Mouse (Mus musculus): ENCODE results near the gene Acaca.

The Acaca gene

DNA sequence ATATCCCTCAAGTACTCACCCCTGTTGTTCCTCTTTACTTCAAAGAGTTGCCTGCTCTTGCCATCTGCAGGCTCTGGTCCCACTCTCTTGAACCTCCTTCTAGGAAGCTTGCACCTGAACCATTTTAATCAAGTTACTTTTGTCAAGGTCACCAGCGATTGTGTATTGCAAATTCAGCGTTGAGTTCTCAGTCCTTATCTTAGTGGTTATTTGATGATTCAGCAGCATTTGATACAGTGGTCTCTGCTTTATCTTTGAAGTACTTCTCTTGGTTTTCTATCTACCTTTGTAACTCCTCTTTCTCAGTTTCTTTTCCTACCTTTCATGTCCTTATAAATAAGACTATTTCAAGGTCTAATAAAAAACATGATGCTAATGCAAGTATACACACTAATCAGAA lies 211.2 kb downstream of the Acaca start:
- Histone ChIP-seq H3K9me3 (ENCODE audit: low read length) (no peaks in the 10 kb centered on the region), H3K4me1 (replicated peaks; ENCODE audit: low read depth, low read length) (no peaks in the 10 kb centered on the region), H3K4me3 (replicated peaks; ENCODE audit: low read length) (no peak overlapping the region), H3K36me3 (ENCODE audit: insufficient read depth, low read length) (peaks cover 9% of the 10 kb centered on the region), H3K27me3 (ENCODE audit: insufficient read depth, low read length) (no peaks in the 10 kb centered on the region)
- TF ChIP-seq POU5F1 (IDR thresholded peaks at IDR 0.05; ENCODE audit: borderline replicate concordance, low read length), result no peak
- TF ChIP-seq CTCF (conservative IDR thresholded peaks at IDR 0.05; ENCODE audit: low read length), result no peak
- no peak for TF ChIP-seq NANOG (IDR thresholded peaks at IDR 0.05; ENCODE audit: borderline replicate concordance, low read length)

DNA sequence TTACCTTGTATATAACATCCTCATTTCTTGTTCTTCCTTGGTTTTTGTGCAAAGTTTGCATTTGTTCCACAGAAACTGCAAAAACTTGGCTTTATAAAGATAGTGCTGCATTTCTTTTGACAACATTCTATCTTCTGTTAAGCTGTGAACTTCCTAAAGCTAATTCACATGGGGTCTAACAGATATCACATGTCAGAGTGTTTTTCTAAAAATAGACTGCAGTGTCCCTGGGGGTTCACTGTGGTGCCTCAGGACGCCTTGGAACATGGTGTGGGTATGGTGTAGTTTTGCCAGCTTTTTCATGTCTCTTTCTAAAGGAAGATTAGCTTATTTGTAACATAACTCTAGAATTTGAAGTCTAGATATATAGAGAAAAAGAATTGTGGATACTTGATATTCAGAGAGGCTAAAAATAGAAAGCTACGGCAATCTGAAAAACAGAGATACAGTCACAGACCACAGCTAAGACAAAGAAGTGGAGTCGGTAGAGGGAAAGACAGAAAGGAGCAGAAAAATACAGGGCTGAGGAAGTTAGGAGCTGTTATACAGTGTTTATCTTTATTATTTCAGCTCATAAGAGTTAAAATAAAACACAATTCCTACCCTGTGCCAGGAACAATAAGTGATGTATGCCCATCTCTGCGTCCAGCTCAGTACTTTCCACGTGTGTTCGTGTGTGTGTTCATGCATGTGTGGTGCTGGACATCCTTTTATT lies 215.2 kb downstream of the Acaca start:
- no peaks in the 10 kb centered on the region for H3K9me3 ChIP-seq (ENCODE audit: low read length)
- TF ChIP-seq CTCF (conservative IDR thresholded peaks at IDR 0.05; ENCODE audit: low read length) (no peak), POU5F1 (IDR thresholded peaks at IDR 0.05; ENCODE audit: borderline replicate concordance, low read length) (no peak), NANOG (IDR thresholded peaks at IDR 0.05; ENCODE audit: borderline replicate concordance, low read length) (no peak)

DNA sequence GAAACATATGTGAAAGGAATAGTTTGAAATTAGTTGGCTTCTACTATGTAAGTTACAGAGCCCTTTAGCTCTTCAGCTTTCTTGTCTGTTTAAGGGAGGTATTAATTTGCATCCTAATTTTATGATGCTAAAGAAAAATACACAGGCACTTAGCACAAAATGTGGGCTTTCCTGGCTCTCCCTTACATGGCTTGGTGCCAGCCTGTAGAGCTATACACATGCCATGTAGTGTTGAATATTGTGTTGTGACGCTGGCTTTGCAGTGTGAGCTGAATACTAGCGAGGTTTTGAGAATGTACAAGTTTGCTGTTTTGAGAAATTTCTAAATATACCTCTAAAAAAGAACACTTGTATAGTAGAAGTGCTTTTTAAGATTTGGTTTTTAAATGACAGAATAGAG lies 218.3 kb downstream of the Acaca start:
- no peak overlapping the region for H3K4me3 ChIP-seq (replicated peaks; ENCODE audit: low read length)
- no peaks in the 10 kb centered on the region for H3K36me3 ChIP-seq (ENCODE audit: insufficient read depth, low read length)
- TF ChIP-seq NANOG (IDR thresholded peaks at IDR 0.05; ENCODE audit: borderline replicate concordance, low read length), result no peak
- TF ChIP-seq POU5F1 (IDR thresholded peaks at IDR 0.05; ENCODE audit: borderline replicate concordance, low read length), result no peak
- TF ChIP-seq CTCF (conservative IDR thresholded peaks at IDR 0.05; ENCODE audit: low read length), result no peak
- no peaks in the 10 kb centered on the region for H3K9me3 ChIP-seq (ENCODE audit: low read length)
- H3K4me1 ChIP-seq (replicated peaks; ENCODE audit: low read depth, low read length), result no peaks in the 10 kb centered on the region
- no peaks in the 10 kb centered on the region for H3K27me3 ChIP-seq (ENCODE audit: insufficient read depth, low read length)

More for the DNA sequence above, 215.2 kb downstream of the Acaca start:
- no peak overlapping the region for H3K4me3 ChIP-seq (replicated peaks; ENCODE audit: low read length)
- no peaks in the 10 kb centered on the region for H3K4me1 ChIP-seq (replicated peaks; ENCODE audit: low read depth, low read length)
- no peaks in the 10 kb centered on the region; the same call in 1 of the 2 replicates for H3K36me3 ChIP-seq (ENCODE audit: insufficient read depth, low read length)
- H3K27me3 ChIP-seq (ENCODE audit: insufficient read depth, low read length), result no peaks in the 10 kb centered on the region

DNA sequence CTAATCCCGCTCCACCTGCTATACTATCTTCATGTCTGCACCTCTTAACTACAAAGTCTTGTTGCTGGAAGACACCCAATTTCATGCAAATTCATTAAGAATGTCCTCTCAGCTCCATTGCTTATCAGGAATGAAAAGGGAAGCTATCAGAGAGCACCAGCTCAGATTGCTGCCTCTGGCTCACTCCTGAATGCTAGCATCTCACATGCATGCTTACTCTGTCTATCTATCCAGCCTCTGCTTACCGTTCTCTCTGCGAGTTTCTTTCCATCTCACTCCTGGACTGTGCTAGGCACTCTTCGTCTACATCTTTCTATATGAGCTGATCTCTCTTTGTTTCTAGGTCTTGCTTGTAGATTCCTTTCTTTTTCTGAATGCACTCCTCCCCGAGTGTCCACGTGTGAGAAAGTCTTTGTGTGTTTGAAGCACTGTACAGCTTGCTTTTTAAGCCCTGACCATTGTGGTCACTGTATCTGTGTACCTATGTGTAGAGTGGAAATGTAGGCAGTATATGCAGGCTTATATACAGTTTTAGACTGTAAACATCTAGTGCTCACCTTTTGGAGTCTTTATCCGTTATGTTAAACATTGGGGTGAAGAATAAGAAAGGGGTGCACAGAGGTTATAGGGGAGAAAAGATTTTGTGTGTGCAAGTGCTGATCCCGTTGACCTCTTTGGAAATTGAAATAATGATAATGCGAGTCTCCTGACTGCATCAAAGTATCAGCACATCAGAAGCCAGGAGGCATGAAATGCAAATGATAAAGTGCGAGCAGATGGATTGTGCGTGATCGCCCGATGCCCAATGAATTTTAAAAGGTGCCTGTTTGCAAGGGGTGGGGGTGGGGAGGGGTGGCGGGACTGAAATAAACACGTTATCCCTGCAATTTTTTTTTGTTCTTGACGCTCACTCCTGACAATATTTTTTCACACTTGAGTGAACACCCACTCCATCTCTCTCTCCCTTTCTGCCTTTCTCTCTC lies 219.7 kb downstream of the Acaca start:
- Histone ChIP-seq H3K9me3 (ENCODE audit: low read length) (no peaks in the 10 kb centered on the region), H3K4me3 (replicated peaks; ENCODE audit: low read length) (no peak overlapping the region), H3K27me3 (ENCODE audit: insufficient read depth, low read length) (no peaks in the 10 kb centered on the region), H3K4me1 (replicated peaks; ENCODE audit: low read depth, low read length) (0 out of 2 replicates have a peak, but pooled peaks cover 5% of the 10 kb centered on the region), H3K36me3 (ENCODE audit: insufficient read depth, low read length) (no peaks in the 10 kb centered on the region)
- TF ChIP-seq CTCF (conservative IDR thresholded peaks at IDR 0.05; ENCODE audit: low read length), result no peak
- TF ChIP-seq POU5F1 (IDR thresholded peaks at IDR 0.05; ENCODE audit: borderline replicate concordance, low read length), result no peak
- no peak for TF ChIP-seq NANOG (IDR thresholded peaks at IDR 0.05; ENCODE audit: borderline replicate concordance, low read length)

DNA sequence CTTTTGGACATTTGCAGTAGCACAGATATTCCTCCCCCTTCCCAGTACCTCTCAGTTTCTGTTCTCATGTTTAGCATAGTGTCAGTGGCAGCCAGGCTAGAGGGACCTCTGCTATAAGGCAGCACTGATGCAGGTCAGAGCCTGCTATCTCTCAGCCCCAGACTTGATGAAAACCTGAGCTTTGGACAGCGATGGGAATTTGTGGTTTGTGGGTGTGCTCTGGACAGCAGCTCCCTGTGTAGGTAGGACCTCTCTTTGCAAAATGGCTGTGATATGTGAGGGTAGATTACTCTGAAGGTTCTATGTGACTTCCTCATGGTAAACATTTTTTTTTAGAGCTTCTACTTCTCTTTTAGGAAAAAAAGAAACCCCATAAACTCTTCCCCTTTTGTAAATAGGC lies 221.7 kb downstream of the Acaca start:
- Histone ChIP-seq H3K4me3 (replicated peaks; ENCODE audit: low read length) (no peak overlapping the region), H3K9me3 (ENCODE audit: low read length) (no peaks in the 10 kb centered on the region), H3K27me3 (ENCODE audit: insufficient read depth, low read length) (no peaks in the 10 kb centered on the region), H3K36me3 (ENCODE audit: insufficient read depth, low read length) (no peaks in the 10 kb centered on the region), H3K4me1 (replicated peaks; ENCODE audit: low read depth, low read length) (0 out of 2 replicates have a peak, but pooled peaks cover 5% of the 10 kb centered on the region)
- TF ChIP-seq NANOG (IDR thresholded peaks at IDR 0.05; ENCODE audit: borderline replicate concordance, low read length) (no peak), CTCF (conservative IDR thresholded peaks at IDR 0.05; ENCODE audit: low read length) (no peak), POU5F1 (IDR thresholded peaks at IDR 0.05; ENCODE audit: borderline replicate concordance, low read length) (no peak)

DNA sequence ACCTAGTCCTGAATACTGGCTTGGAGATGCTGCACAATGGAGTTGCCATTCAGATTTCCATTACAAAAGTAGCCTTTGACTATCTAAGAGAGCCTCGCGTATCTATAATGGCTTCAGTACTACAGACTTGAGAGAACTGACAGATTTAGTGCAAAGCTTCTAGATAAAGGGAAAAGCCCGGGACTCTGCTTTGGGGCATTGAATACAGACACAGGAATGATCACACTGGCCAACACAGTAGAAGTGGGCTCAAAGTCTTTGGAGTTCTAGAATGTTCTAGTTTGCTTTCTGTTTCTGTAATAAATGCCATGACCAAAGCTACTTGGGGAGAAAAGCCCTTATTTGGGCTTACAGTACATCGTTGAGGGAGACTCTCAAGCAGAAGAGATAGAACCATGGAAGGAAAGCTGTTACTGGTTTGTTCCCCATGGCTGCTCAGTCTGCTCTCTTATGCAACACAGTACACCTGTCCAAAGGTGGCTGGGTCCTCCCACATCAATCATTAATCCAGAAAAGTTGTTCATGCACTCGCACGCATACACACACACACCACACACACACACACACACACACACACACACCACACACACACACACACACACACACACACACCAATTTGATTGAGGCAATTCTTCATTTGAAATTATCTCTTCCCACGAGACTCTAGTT lies 223.7 kb downstream of the Acaca start:
- no peak overlapping the region for H3K4me3 ChIP-seq (replicated peaks; ENCODE audit: low read length)
- no peaks in the 10 kb centered on the region for H3K9me3 ChIP-seq (ENCODE audit: low read length)
- TF ChIP-seq POU5F1 (IDR thresholded peaks at IDR 0.05; ENCODE audit: borderline replicate concordance, low read length), result no peak
- 0 out of 2 replicates have a peak, but pooled peaks have one; percentile 24 for TF ChIP-seq NANOG (IDR thresholded peaks at IDR 0.05; ENCODE audit: borderline replicate concordance, low read length)
- H3K4me1 ChIP-seq (replicated peaks; ENCODE audit: low read depth, low read length), result 0 out of 2 replicates have a peak, but pooled peaks cover 5% of the 10 kb centered on the region
- no peaks in the 10 kb centered on the region for H3K27me3 ChIP-seq (ENCODE audit: insufficient read depth, low read length)
- 0 out of 2 replicates have a peak, but pooled peaks cover 3% of the 10 kb centered on the region for H3K36me3 ChIP-seq (ENCODE audit: insufficient read depth, low read length)

DNA sequence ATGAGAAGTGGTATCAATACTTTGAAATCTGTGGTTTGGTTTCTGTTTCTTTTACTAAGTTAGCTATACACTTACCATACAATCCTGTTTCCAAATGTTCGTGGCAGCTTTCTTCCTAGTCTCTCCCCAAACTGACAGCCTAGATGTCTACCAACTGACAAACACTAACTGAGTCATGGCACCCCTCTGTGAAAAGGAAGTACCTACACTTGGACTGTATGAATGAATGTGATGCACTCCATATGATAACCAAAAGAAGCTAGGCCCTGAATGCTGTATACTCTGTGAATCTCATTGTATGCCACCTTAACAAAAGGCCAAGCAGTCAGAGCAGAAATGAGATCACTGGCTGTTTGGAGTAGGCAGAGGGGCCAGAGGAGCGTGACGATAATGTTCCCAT lies 227.8 kb downstream of the Acaca start:
- Histone ChIP-seq H3K4me3 (replicated peaks; ENCODE audit: low read length) (no peak overlapping the region), H3K4me1 (replicated peaks; ENCODE audit: low read depth, low read length) (0 out of 2 replicates have a peak, but pooled peaks cover 5% of the 10 kb centered on the region), H3K9me3 (ENCODE audit: low read length) (no peaks in the 10 kb centered on the region), H3K27me3 (ENCODE audit: insufficient read depth, low read length) (no peaks in the 10 kb centered on the region), H3K36me3 (ENCODE audit: insufficient read depth, low read length) (0 out of 2 replicates have a peak, but pooled peaks cover 3% of the 10 kb centered on the region)
- TF ChIP-seq POU5F1 (IDR thresholded peaks at IDR 0.05; ENCODE audit: borderline replicate concordance, low read length) (no peak), NANOG (IDR thresholded peaks at IDR 0.05; ENCODE audit: borderline replicate concordance, low read length) (no peak), CTCF (conservative IDR thresholded peaks at IDR 0.05; ENCODE audit: low read length) (no peak)

DNA sequence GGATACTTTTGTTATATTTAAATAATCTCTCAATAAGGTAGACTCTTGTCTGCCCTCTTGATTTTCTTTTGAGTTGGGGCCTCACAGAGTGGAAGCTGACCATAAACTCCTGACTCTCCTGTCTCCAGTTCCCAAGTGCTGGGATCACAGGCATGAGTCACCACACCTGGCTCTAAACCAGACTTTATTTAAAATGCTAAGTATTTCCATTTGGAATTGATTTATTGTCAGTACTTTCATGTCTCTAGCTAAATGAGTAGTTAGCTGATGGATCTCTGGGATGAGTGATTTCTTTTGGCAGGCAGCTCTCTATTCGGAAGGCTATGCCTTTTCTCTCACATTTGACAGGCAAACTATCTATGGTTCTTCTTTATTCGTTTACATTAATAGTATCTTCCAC lies 228.3 kb downstream of the Acaca start:
- H3K9me3 ChIP-seq (ENCODE audit: low read length), result no peaks in the 10 kb centered on the region
- H3K4me1 ChIP-seq (replicated peaks; ENCODE audit: low read depth, low read length), result 0 out of 2 replicates have a peak, but pooled peaks cover 5% of the 10 kb centered on the region
- TF ChIP-seq POU5F1 (IDR thresholded peaks at IDR 0.05; ENCODE audit: borderline replicate concordance, low read length) (no peak), CTCF (conservative IDR thresholded peaks at IDR 0.05; ENCODE audit: low read length) (no peak), NANOG (IDR thresholded peaks at IDR 0.05; ENCODE audit: borderline replicate concordance, low read length) (no peak)

More for the DNA sequence above, 228.3 kb downstream of the Acaca start:
- Histone ChIP-seq H3K4me3 (replicated peaks; ENCODE audit: low read length) (no peak overlapping the region), H3K36me3 (ENCODE audit: insufficient read depth, low read length) (0 out of 2 replicates have a peak, but pooled peaks cover 3% of the 10 kb centered on the region), H3K27me3 (ENCODE audit: insufficient read depth, low read length) (no peaks in the 10 kb centered on the region)

All from E14TG2a.4 (cell line).